8 mouse cellular contexts compared by ENCODE assay signal in the genomic region with DNA sequence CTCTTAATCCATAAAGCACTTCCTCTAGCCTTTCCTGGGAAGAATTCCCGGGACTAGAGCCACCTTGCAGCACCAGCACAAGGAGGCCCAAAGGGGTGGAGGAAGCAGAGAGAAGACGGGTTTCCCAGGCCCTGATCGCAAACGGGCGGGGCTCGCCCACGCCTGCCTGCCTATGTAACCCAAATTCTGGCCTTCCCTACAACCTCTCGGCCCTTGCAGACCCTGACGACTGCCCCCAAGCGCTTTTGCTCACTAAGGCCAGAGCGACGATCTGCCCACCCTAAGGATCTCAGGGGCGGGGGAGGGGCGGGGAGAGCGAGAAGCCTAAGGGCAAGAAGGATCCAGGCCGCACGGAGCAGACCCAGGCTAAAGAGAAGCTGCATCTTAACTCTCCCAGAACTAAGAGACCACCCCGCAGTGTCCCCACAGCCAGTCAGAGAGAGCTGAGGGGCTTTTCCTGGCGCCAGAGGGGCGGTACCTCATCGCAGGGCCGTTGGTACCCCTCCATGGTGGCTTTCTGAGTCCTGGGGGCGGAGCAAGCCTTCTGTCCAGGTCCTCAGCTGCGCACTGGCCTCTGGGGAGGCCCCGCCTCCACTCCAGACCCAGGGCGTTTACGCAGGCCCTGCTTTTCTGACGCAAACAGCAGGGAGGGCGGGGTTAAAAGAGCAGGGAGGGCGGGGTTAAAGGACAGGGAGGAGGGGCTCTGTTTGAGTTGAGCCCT. TPM values are rescaled to one million over a fixed set of nuclear protein-coding genes. Genes with fewer than 3 reads are reported as not detected.
A peak's percentile ranks its signal among the peaks of the same experiment; 100 is the strongest.
DNase-seq lines count a peak whose midpoint lies in the region; ATAC-seq and TF ChIP-seq lines count a peak whose summit lies in the region.

Dynlt3 (minus strand) TSS at position 613 of the 721 bp plus-strand sequence.

- peak within 1 kb of the TSS; percentile 60 for H3K9ac ChIP-seq in heart, embryonic 15.5 days
- H3K9ac ChIP-seq in liver, embryonic 16.5 days (ENCODE audit: low read depth, low read length), result peak within 1 kb of the TSS; percentile 66
- H3K9ac ChIP-seq in neural tube, embryonic 13.5 days, result peak within 1 kb of the TSS; percentile 70

- H3K4me1 ChIP-seq in forebrain, embryonic 10.5 days, result no peaks in the 10 kb centered on the region
- no peaks in the 10 kb centered on the region for H3K4me1 ChIP-seq in heart, embryonic 15.5 days (replicated peaks)
- no peaks in the 10 kb centered on the region for H3K4me1 ChIP-seq in liver, embryonic 16.5 days (ENCODE audit: control insufficient read depth, low read depth, low read length)
- H3K4me1 ChIP-seq in neural tube, embryonic 13.5 days (replicated peaks), result peaks cover 4% of the 10 kb centered on the region; the same call in 1 of the 2 replicates
- no peaks in the 10 kb centered on the region for H3K4me1 ChIP-seq in testis, adult 2 months (ENCODE audit: control insufficient read depth, insufficient read depth, low read length)

- H3K4me2 ChIP-seq in heart, embryonic 15.5 days, result peak within 1 kb of the TSS; percentile 56
- H3K4me2 ChIP-seq in liver, embryonic 16.5 days (ENCODE audit: low read depth, low read length), result peak within 1 kb of the TSS; percentile 54
- peak within 1 kb of the TSS; percentile 56 for H3K4me2 ChIP-seq in neural tube, embryonic 13.5 days

- H3K36me3 ChIP-seq in forebrain, embryonic 10.5 days (replicated peaks), result no peaks in the 10 kb centered on the region
- no peaks in the 10 kb centered on the region for H3K36me3 ChIP-seq in heart, embryonic 15.5 days
- no peaks in the 10 kb centered on the region for H3K36me3 ChIP-seq in liver, embryonic 16.5 days (ENCODE audit: control insufficient read depth, insufficient read depth)
- no peaks in the 10 kb centered on the region for H3K36me3 ChIP-seq in neural tube, embryonic 13.5 days
- no peaks in the 10 kb centered on the region for H3K36me3 ChIP-seq in testis, adult 2 months (ENCODE audit: control insufficient read depth, insufficient read depth, low read length)

- H3K4me3 ChIP-seq in forebrain, embryonic 10.5 days, result peak within 1 kb of the TSS; percentile 54
- peak within 1 kb of the TSS; percentile 62 for H3K4me3 ChIP-seq in heart, embryonic 15.5 days
- H3K4me3 ChIP-seq in liver, embryonic 16.5 days (ENCODE audit: low read depth, low read length), result peak within 1 kb of the TSS; percentile 67
- peak within 1 kb of the TSS; percentile 48 for H3K4me3 ChIP-seq in neural tube, embryonic 13.5 days
- H3K4me3 ChIP-seq in testis, adult 2 months (ENCODE audit: control insufficient read depth, low read depth, low read length), result peak within 1 kb of the TSS; percentile 93

- TF ChIP-seq POLR2A in testis, adult 2 months (IDR thresholded peaks at IDR 0.05; ENCODE audit: control insufficient read depth, low read depth, low read length), result peak; percentile 52; the same call in 1 of the 2 replicates

- peak within 1 kb of the TSS; percentile 86 for H3K27ac ChIP-seq in forebrain, embryonic 10.5 days
- H3K27ac ChIP-seq in heart, embryonic 15.5 days, result peak within 1 kb of the TSS; percentile 82
- H3K27ac ChIP-seq in liver, embryonic 16.5 days (ENCODE audit: low read length), result no peak within 1 kb of the TSS
- peak within 1 kb of the TSS; percentile 83 for H3K27ac ChIP-seq in neural tube, embryonic 13.5 days (replicated peaks)
- H3K27ac ChIP-seq in testis, adult 2 months (ENCODE audit: control insufficient read depth, insufficient read depth, low read depth, low read length), result peak within 1 kb of the TSS; percentile 89

- TF ChIP-seq CTCF in testis, adult 2 months (IDR thresholded peaks at IDR 0.05; ENCODE audit: control insufficient read depth, insufficient read depth, insufficient replicate concordance, low read depth, low read length), result no peak

- H3K27me3 ChIP-seq in forebrain, embryonic 10.5 days (ENCODE audit: poor library complexity, severe bottlenecking), result no peaks in the 10 kb centered on the region
- no peaks in the 10 kb centered on the region for H3K27me3 ChIP-seq in heart, embryonic 15.5 days
- H3K27me3 ChIP-seq in liver, embryonic 16.5 days (ENCODE audit: control insufficient read depth, insufficient read depth, low read depth, low read length), result no peaks in the 10 kb centered on the region
- H3K27me3 ChIP-seq in neural tube, embryonic 13.5 days, result no peaks in the 10 kb centered on the region
- no peaks in the 10 kb centered on the region for H3K27me3 ChIP-seq in testis, adult 2 months (ENCODE audit: control insufficient read depth, insufficient read depth, low read length)

- 11% methylated on average over 30 of the region's 30 CpGs for WGBS in forebrain, embryonic 10.5 days
- WGBS in heart, embryonic 15.5 days, result 8% methylated on average over 30 of the region's 30 CpGs
- WGBS in liver, embryonic 16.5 days (ENCODE audit: insufficient replicate concordance), result 10% methylated on average over 30 of the region's 30 CpGs
- 14% methylated on average over 30 of the region's 30 CpGs for WGBS in neural tube, embryonic 13.5 days

- peaks cover 3% of the 10 kb centered on the region; the same call in 1 of the 2 replicates for H3K9me3 ChIP-seq in forebrain, embryonic 10.5 days
- H3K9me3 ChIP-seq in heart, embryonic 15.5 days (replicated peaks), result no peaks in the 10 kb centered on the region
- H3K9me3 ChIP-seq in liver, embryonic 16.5 days (replicated peaks; ENCODE audit: control insufficient read depth, low read length), result no peaks in the 10 kb centered on the region
- no peaks in the 10 kb centered on the region for H3K9me3 ChIP-seq in neural tube, embryonic 13.5 days

- DNase-seq in CD8-positive naive resting alpha-beta T cell, adult 2 months (ENCODE audit: low read depth in 2 of 2, low spot score in 2 of 2), result peak; percentile 30 to 49
- peak; percentile 51 for DNase-seq in c-Kit-negative CD71-positive TER-119-positive erythroid progenitor cells, embryonic 14.5 days (ENCODE audit: low read depth, low spot score)
- peak; percentile 77 for DNase-seq in forebrain, embryonic 10.5 days (ENCODE audit: extremely low spot score, low spot score)
- peak; percentile 85 to 93 for DNase-seq in kidney, postnatal 25 days

- peak; percentile 99 for ATAC-seq in heart, embryonic 15.5 days (replicated peaks; ENCODE audit: insufficient number of reproducible peaks, insufficient read depth, low FRiP score, low read depth)
- peak; percentile 99 for ATAC-seq in liver, embryonic 16.5 days (ENCODE audit: low read depth)
- peak; percentile 99 for ATAC-seq in neural tube, embryonic 13.5 days (ENCODE audit: low read depth)

RNA-seq across cellular contexts. Expression of gene Dynlt3, which starts in this region (rescaled TPM):
- polyA plus RNA-seq in forebrain, embryonic 10.5 days (2016; fragmentation: Nextera tagmentation; extraction: Ambion mirVana), result 20.2 and 22.1 TPM in 2 replicates
- 57.9 and 59.4 TPM in 2 replicates for polyA plus RNA-seq in heart, embryonic 15.5 days (2015; fragmentation: Nextera tagmentation; extraction: Ambion mirVana)
- polyA plus RNA-seq in liver, embryonic 16.5 days (2015; fragmentation: Nextera tagmentation; extraction: Ambion mirVana), result 24.1 and 26.8 TPM in 2 replicates
- polyA plus RNA-seq in neural tube, embryonic 13.5 days (2015; fragmentation: Nextera tagmentation; extraction: Ambion mirVana), result 37.0 and 39.2 TPM in 2 replicates
- 28.5 and 44.4 TPM in 2 replicates for polyA plus RNA-seq in testis, adult 2 months (2012; rRNA removed)
